Mouse (Mus musculus) adrenal gland, adult 10 weeks (tissue): ENCODE results near the gene Slc6a20a. TPM values are rescaled to one million over a fixed set of nuclear protein-coding genes. Genes with fewer than 3 reads are reported as not detected.

Source experiments
- polyA plus RNA-seq: library from polyadenylated mRNA; stranded (reverse); fragments of 350-450 nt; fragmentation: Illumina TruSeq; extraction: RNeasy Lipid Tissue Mini Kit (QIAGEN cat#74804); gene quantifications from one replicate; pipeline ENCODE4 v1.2.3, GENCODE M21; 2014; ENCODE audit warnings: low read depth, low replicate concordance

The Slc6a20a gene
- not detected for polyA plus RNA-seq

GRCm38 (mm10) chr9:123678327-123679105, at the start of gene Slc6a20a, which contains the start of gene Ccr9:
Gene Slc6a20a, minus strand, starts transcription at chr9:123678885.
Gene Ccr9, plus strand, starts transcription at chr9:123678439.

GRCm38 (mm10) chr9:123717186-123718008, 38.7 kb upstream of the Slc6a20a start, which contains the start of gene Lztfl1:
Gene Lztfl1, minus strand, starts transcription at chr9:123717697.

GRCm38 (mm10) chr9:123632281-123632680, 46.4 kb downstream of the Slc6a20a start, which contains the start of gene Slc6a20b:
Gene Slc6a20b, minus strand, starts transcription at chr9:123632565.

Other genes with a start within 250 kb of the Slc6a20a start
- gene Limd1, start 200.2 kb downstream of the Slc6a20a start, polyA plus RNA-seq: 16.2 TPM
- gene Sacm1l, start 149.1 kb downstream of the Slc6a20a start, polyA plus RNA-seq: 292 TPM
- not detected for gene Slc6a20b, start 46.3 kb downstream of the Slc6a20a start, polyA plus RNA-seq
- 0.23 TPM for gene Ccr9, start 446 bp downstream of the Slc6a20a start, polyA plus RNA-seq
- 146 TPM for gene Lztfl1, start 38.8 kb upstream of the Slc6a20a start, polyA plus RNA-seq
- 0.29 TPM for gene Cxcr6, start 127.6 kb upstream of the Slc6a20a start, polyA plus RNA-seq
- 36.6 TPM for gene Fyco1, start 173.0 kb upstream of the Slc6a20a start, polyA plus RNA-seq
- gene Xcr1, start 183.1 kb upstream of the Slc6a20a start, polyA plus RNA-seq: 0.35 TPM